Mouse (Mus musculus) liver, adult 2 months (tissue): ENCODE results near the gene Rsph9.

ENCODE experiments used
- CTCF ChIP-seq: fragments of 200-500 bp; IDR thresholded peaks from 2 replicates; pipeline ENCODE4 v1.5.1; 2011; ENCODE audit warnings: low read depth, low read length, control low read depth
- POLR2A ChIP-seq: fragments of 200-500 bp; IDR thresholded peaks from 2 replicates; pipeline ENCODE4 v1.6.1; 2011; ENCODE audit warnings: low read length, control low read depth; ENCODE audit not compliant: insufficient read depth; ENCODE audit errors: extremely low read depth

DNA sequence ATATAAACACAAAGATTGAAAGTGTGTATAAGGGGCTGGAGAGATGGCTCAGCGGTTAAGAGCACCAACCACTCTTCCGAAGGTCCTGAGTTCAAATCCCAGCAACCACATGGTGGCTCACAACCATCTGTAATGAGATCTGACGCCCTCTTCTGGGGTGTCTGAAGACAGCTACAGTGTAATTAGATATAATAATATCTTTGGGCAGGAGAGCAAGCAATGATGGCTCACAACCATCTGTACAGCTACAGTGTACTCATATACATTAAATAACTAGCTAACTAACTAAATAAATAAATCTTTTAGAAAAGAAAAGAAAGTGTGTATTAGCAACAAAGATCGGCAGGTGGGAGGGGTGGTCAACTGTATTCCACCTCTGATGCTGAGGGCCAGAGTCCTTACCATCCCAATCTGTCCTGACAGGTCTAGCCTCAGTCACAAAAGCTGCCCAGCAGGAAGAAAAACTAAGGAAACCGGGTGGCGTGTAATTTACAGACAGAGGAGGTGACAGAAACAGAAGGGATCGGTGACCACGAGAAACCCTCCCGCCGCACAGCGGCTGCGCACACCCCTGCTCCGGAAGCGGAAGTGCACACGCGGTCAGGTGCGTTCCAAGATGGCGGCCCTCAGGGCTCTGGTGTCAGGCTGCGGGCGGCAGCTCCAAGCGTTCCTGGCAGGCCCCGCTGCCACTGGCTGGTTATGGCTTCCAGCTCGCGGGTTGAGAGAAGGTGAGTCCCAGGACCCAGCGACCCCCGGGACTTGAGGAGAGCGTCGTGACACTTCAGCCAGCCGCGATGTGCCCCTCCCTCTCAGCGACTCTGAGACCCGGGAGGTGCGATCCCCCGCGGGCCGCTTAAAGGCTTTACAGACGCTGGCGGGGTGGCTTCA is 33.4 kb downstream of the Rsph9 start, which contains the start of gene Mrps18a:
- TF ChIP-seq CTCF (no peak), POLR2A (peak; percentile 79)
